Mouse (Mus musculus): ENCODE data around the gene C9orf72.
A peak's percentile ranks its signal among the peaks of the same experiment; 100 is the strongest.
"Not testable (repeated sequence)": the region's sequence is repeated elsewhere in the genome, so short reads cannot be mapped to it uniquely, and the experiment has no call there.

Gene C9orf72

GRCm38 (mm10) chr4:35225734-35226495, at the start of gene C9orf72:
C9orf72 (minus strand) TSS chr4:35226175.
- peak; percentile 96 for DNase-seq (ENCODE audit: low spot score)

DNA sequence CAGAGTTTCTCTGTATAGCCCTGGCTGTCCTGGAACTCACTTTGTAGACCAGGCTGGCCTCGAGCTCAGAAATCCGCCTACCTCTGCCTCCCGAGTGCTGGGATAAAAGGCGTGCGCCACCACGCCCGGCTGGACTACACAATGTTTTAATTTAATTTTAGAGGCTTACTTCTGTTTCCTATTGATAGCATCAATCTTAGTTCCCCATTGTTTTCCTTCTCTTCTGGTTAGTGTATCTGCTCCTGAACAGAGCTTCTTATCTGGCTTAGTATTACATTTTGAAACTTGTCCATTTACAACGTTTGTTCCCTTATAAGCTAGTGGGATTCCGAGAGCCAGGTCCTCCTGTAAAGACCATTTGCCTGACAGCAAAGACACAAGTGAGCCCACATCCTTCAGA, 33.0 kb upstream of the C9orf72 start:
- DNase-seq (ENCODE audit: low spot score), result no peak

DNA sequence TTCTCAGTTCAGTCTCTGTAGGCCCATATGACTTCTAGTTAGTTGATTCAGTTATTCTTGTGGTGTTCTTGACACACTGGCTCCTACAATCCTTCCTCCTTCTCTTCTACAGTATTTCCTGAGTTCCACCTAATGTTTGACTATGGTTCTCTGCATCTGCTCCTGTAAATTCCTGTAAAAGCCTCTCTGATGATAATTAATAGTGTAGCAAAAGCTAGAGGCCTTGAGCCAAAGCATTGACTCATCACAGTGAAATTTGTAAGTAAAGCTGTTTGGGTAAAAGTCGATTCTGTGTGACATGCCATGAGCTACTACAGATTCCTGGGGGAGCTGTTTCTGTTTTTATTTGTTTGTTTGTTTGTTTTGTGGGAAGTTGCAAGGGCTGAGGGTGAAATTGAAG, 18.0 kb upstream of the C9orf72 start:
- no peak for DNase-seq (ENCODE audit: low spot score)

DNA sequence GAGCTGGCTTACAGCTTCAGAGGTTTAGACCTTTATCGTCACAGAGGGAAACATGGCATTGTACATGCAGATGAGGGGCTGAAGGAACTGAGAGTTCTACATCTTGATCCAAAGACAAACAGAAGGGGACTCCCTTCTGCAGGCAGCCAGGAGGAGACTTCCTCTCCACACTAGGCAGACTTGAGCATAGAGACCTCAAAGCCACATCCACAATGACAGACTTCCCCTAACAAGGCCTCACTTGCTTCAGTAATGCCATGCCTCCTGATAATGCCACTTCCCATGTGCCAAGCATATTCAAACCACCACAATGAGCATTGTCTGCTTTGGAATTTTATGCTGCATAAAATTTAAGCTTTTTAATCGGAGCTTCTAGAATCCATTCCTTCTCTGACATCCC, 15.8 kb upstream of the C9orf72 start:
- no peak for DNase-seq (ENCODE audit: low spot score)

GRCm38 (mm10) chr4:35238696-35239095, 12.7 kb upstream of the C9orf72 start:
- no peak for DNase-seq (ENCODE audit: low spot score)

- DNase-seq (ENCODE audit: low spot score), result not testable (repeated sequence)
These were observed 12.3 kb upstream of the C9orf72 start for GRCm38 (mm10) chr4:35238240-35238639.

- no peak for DNase-seq (ENCODE audit: low spot score)
These were observed 10.3 kb upstream of the C9orf72 start for GRCm38 (mm10) chr4:35236313-35236712.

DNA sequence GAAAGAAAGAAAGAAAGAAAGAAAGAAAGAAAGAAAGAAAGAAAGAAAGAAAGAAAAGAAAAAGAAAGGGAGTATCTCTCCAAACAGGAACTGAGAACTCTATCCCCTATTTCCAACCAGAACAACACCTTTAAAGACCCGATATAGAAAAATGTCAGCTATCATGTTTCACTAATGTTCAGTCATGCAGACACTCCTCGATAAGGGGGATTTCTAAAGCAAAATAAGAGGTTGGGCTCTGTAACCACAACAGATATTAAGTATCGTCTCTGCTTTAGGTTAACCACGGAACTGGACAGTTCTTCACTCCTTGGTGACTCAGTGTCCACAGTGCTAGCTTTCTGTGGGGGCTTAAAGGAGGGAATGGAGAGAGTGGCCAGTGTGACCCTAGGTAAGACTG, 2.3 kb upstream of the C9orf72 start:
- no peak for DNase-seq (ENCODE audit: low spot score)

GRCm38 (mm10) chr4:35226496-35226992, 569 bp upstream of the C9orf72 start:
- DNase-seq (ENCODE audit: low spot score), result no peak

DNA sequence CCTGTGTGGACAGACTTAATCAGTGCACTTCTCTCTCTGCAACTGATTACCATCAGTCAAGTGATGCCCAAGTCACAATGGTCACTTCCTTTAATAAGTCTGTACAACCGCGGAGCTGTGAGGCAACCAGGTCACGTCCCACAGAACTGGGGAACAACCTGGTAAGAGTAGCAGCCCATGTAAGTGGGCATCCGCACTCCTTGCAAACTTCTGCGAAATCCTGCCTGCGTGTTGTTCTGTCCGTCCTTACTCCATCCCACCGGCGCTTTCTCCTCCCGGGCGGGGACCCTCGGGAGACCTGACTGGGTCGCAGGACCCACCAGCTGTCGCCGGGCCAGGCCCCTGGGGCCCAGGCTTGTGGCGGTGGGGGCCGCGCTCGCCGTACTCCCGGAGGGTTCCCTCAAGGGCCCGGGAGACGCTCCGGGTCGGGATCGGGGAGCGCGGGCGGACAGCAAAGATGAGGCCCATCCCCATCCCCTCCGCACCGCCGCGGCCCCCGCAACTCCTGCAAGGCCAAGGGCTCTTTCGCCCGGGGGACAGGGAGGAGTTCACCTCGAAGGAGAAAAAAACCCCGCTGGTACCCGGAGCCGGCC, 738 bp downstream of the C9orf72 start:
- peak; percentile 50 for DNase-seq (ENCODE audit: low spot score)

DNA sequence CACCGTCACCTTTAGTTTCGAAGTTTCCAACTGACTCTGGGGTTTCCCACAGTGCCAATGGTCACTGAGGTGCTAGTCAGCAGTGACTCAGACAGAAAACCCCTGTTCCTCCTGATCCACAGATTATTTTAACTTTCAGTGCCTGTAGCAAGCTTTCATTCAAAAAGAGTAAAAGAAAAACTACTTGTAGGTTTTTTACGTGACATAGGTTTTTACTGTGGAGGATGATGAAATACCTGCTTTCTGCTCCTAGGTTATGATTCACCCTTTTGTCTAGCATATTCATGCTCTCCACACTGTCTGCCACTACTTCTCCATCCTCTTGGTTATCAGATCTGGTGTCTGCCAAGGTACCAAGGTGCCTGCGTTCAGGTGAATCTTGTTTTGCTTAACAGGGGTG, 1.9 kb downstream of the C9orf72 start:
- DNase-seq (ENCODE audit: low spot score), result no peak

DNA sequence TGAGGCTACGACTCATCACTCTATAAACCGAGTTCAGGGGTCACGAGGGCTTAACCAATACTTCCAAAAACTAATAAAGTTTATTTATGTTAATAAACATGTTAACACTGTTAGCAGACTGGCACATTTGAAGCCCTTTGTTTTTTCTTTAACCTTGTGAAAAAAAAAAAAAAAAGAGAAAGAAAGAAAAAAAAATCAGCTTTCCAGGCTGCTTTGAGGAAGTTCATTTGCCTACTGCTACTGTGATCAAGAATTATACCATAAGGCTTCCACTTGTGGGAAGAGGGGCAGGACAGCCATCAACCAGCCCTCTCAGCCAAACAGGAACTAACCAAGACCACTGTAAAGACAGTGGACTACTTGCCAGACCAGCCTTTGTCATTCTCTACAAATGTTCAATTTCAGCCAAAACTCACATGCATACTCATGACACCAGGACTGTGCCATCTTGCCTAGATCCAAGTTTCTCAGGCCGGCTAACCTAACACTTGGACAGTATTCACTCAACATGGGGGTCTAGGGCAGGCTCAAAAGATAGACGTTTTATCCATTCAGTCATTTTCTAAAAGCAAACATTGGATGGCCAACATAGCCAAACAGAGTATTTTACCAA, 2.5 kb downstream of the C9orf72 start:
- DNase-seq (ENCODE audit: low spot score), result peak; percentile 1

- DNase-seq (ENCODE audit: low spot score), result peak; percentile 10
These were observed 4.1 kb downstream of the C9orf72 start for GRCm38 (mm10) chr4:35221903-35222302.

DNA sequence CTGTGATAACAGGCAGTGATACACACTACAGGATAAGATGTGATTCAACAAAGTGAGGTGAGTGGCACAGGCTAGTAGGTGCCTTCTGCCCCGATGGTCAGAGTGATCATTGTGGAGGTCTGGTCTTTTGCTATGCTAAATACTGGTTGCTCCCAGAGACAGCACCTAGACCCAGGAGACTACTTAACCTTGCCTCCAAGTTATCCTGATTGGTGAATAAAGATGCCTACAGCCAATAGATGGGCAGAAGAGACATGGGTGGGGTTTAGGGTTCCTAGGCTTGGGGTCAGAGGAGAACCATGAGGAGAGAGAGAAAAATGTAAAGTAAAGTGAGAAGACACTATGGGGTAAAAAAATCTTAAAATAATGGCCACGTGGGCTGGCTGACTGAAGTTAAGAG, 4.8 kb downstream of the C9orf72 start:
- no peak for DNase-seq (ENCODE audit: low spot score)

GRCm38 (mm10) chr4:35220108-35220731, 5.8 kb downstream of the C9orf72 start:
- DNase-seq (ENCODE audit: low spot score), result no peak

- DNase-seq (ENCODE audit: low spot score), result no peak
These were observed 21.3 kb downstream of the C9orf72 start for GRCm38 (mm10) chr4:35204659-35205058.

DNA sequence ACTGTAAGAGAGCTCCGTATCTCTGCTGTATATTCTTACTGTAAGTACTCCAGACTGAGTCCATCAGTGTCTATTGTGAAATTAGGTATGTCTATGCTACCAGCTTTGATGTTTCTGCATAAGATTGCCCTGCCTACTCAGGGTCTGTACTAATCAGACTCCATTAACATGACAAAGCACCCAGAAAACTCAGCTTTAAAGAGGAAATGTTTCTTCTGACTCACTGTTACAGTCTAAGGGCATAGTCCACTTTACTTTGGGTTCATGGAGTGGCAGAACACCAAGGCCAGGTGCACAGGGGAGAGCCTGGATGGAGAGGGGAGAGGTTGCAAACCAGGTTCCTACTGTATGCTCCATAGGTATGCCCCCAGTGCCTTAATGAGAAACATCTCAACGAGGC, 22.3 kb downstream of the C9orf72 start:
- DNase-seq (ENCODE audit: low spot score), result no peak

GRCm38 (mm10) chr4:35201700-35202099, 24.3 kb downstream of the C9orf72 start:
- no peak for DNase-seq (ENCODE audit: low spot score)

GRCm38 (mm10) chr4:35192725-35193124, 33.2 kb downstream of the C9orf72 start:
- peak; percentile 31 for DNase-seq (ENCODE audit: low spot score)

DNA sequence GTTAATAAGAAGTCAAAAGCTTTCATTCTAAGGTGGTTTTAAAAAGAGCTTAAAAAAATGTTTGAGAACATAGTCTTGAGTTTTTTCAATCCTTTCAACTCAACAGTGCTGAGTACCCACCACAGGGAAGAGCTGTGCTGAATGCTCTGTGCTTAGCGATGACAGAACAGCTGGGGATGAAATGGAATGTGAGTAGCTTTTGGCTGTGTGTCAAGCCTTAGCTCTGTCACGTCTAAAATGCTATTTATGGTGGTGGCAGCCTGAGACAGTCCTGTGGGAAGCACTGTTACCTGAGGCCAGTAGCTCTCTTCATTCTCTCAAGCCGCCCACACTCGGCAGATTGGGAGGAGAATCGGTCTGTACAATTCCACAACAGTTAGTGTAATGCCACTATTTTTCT, 36.2 kb downstream of the C9orf72 start:
- DNase-seq (ENCODE audit: low spot score), result no peak

- DNase-seq (ENCODE audit: low spot score), result no peak
These were observed 38.2 kb downstream of the C9orf72 start for GRCm38 (mm10) chr4:35187617-35188326.

Data from lung, postnatal 25 days (tissue).